Mouse (Mus musculus): ENCODE measurements around the gene Ubxn7.

Ubxn7 gene

GRCm38 (mm10) chr16:32379575-32379974 is 47.5 kb downstream of the Ubxn7 start:
- in situ Hi-C loops (cut with MboI; ENCODE audit: unreplicated experiment in 2 of 2): loop anchor here (10.0 kb wide), 3 partner anchors 85 to 245 kb away; no protein-coding TSS in a partner anchor

GRCm38 (mm10) chr16:32382901-32383300 is 50.8 kb downstream of the Ubxn7 start:
- in situ Hi-C loops (cut with MboI; ENCODE audit: unreplicated experiment in 2 of 2): no loop called here

- in situ Hi-C loops (cut with MboI; ENCODE audit: unreplicated experiment in 2 of 2): no loop called here
These were observed 52.8 kb downstream of the Ubxn7 start for GRCm38 (mm10) chr16:32384885-32385284.

GRCm38 (mm10) chr16:32386826-32387225 is 54.8 kb downstream of the Ubxn7 start:
- in situ Hi-C loops (cut with MboI; ENCODE audit: unreplicated experiment in 2 of 2): no loop called here

GRCm38 (mm10) chr16:32389049-32389448 is 57.0 kb downstream of the Ubxn7 start:
- in situ Hi-C loops (cut with MboI; ENCODE audit: unreplicated experiment in 2 of 2): no loop called here

- in situ Hi-C loops (cut with MboI; ENCODE audit: unreplicated experiment in 2 of 2): loop anchor here in 1 of 2 experiments (10.0 kb wide), 1 partner anchor 65 kb away; no protein-coding TSS in a partner anchor
These were observed 57.8 kb downstream of the Ubxn7 start for GRCm38 (mm10) chr16:32389841-32390240.

GRCm38 (mm10) chr16:32390882-32391281 is 58.8 kb downstream of the Ubxn7 start:
- in situ Hi-C loops (cut with MboI; ENCODE audit: unreplicated experiment in 2 of 2): loop anchor here in 1 of 2 experiments (10.0 kb wide), 1 partner anchor 64 kb away; no protein-coding TSS in a partner anchor

GRCm38 (mm10) chr16:32395679-32396540 is 63.9 kb downstream of the Ubxn7 start:
- in situ Hi-C loops (cut with MboI; ENCODE audit: unreplicated experiment in 2 of 2): loop anchor here in 1 of 2 experiments (10.0 kb wide), 1 partner anchor 59 kb away; no protein-coding TSS in a partner anchor

GRCm38 (mm10) chr16:32396541-32396835 is 64.4 kb downstream of the Ubxn7 start:
- in situ Hi-C loops (cut with MboI; ENCODE audit: unreplicated experiment in 2 of 2): loop anchor here in 1 of 2 experiments (10.0 kb wide), 1 partner anchor 58 kb away; no protein-coding TSS in a partner anchor

- in situ Hi-C loops (cut with MboI; ENCODE audit: unreplicated experiment in 2 of 2): loop anchor here in 1 of 2 experiments (10.0 kb wide), 1 partner anchor 57 kb away; no protein-coding TSS in a partner anchor
These were observed 66.1 kb downstream of the Ubxn7 start for GRCm38 (mm10) chr16:32398206-32398605.

- in situ Hi-C loops (cut with MboI; ENCODE audit: unreplicated experiment in 2 of 2): no loop called here
These were observed 68.2 kb downstream of the Ubxn7 start, which contains the start of gene Tm4sf19 for GRCm38 (mm10) chr16:32400267-32400666. Gene Tm4sf19 (plus strand): TSS chr16:32400506.

- in situ Hi-C loops (cut with MboI; ENCODE audit: unreplicated experiment in 2 of 2): no loop called here
These were observed 69.4 kb downstream of the Ubxn7 start for GRCm38 (mm10) chr16:32401335-32401965.

- in situ Hi-C loops (cut with MboI; ENCODE audit: unreplicated experiment in 2 of 2): no loop called here
These were observed 70.8 kb downstream of the Ubxn7 start for GRCm38 (mm10) chr16:32402818-32403217.

GRCm38 (mm10) chr16:32405716-32406115 is 73.7 kb downstream of the Ubxn7 start:
- in situ Hi-C loops (cut with MboI; ENCODE audit: unreplicated experiment in 2 of 2): no loop called here

- in situ Hi-C loops (cut with MboI; ENCODE audit: unreplicated experiment in 2 of 2): no loop called here
These were observed 74.6 kb downstream of the Ubxn7 start for GRCm38 (mm10) chr16:32406671-32407070.

GRCm38 (mm10) chr16:32407730-32408129 is 75.7 kb downstream of the Ubxn7 start:
- in situ Hi-C loops (cut with MboI; ENCODE audit: unreplicated experiment in 2 of 2): no loop called here

GRCm38 (mm10) chr16:32417457-32417856 is 85.4 kb downstream of the Ubxn7 start:
- in situ Hi-C loops (cut with MboI; ENCODE audit: unreplicated experiment in 2 of 2): no loop called here

GRCm38 (mm10) chr16:32419517-32420483 is 87.7 kb downstream of the Ubxn7 start, which contains the start of gene Tctex1d2:
Gene Tctex1d2 (plus strand): TSS chr16:32419702.
- in situ Hi-C loops (cut with MboI; ENCODE audit: unreplicated experiment in 2 of 2): no loop called here

GRCm38 (mm10) chr16:32427506-32427905 is 95.4 kb downstream of the Ubxn7 start:
- in situ Hi-C loops (cut with MboI; ENCODE audit: unreplicated experiment in 2 of 2): no loop called here

GRCm38 (mm10) chr16:32430474-32431046 is 98.5 kb downstream of the Ubxn7 start, which contains the start of gene Pcyt1a:
Gene Pcyt1a (plus strand): TSS chr16:32430921.
- in situ Hi-C loops (cut with MboI; ENCODE audit: unreplicated experiment in 2 of 2): no loop called here

Data from v-Abl transformed pro-B cells (cell line).